Mouse (Mus musculus) lung, postnatal 36 days (tissue): ENCODE measurements around the gene Wfdc3.

Experiments used
- DNase-seq: peaks from one replicate; pipeline ENCODE4 v3.0.0; 2022; ENCODE audit warnings: mixed read lengths

The Wfdc3 gene

DNA sequence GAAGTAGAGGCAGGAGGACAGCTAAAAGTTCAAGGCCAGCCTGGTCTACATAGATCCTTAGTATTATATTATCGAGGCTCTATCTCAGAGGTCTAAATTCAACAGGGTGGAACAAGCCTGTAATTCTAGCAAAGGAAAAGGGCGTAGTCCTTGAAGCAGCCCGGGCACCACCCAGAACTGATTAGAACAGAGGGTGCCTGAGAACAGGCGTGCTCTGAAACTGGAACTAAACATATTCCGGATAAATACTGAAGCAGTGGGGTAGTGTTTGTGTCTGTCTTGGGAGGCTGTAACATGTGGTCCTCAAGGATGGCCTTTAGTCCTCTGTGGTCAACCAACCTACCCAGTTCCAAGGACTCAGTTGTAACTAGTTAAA, 28.2 kb upstream of the Wfdc3 start:
- peak; percentile 54 for DNase-seq

DNA sequence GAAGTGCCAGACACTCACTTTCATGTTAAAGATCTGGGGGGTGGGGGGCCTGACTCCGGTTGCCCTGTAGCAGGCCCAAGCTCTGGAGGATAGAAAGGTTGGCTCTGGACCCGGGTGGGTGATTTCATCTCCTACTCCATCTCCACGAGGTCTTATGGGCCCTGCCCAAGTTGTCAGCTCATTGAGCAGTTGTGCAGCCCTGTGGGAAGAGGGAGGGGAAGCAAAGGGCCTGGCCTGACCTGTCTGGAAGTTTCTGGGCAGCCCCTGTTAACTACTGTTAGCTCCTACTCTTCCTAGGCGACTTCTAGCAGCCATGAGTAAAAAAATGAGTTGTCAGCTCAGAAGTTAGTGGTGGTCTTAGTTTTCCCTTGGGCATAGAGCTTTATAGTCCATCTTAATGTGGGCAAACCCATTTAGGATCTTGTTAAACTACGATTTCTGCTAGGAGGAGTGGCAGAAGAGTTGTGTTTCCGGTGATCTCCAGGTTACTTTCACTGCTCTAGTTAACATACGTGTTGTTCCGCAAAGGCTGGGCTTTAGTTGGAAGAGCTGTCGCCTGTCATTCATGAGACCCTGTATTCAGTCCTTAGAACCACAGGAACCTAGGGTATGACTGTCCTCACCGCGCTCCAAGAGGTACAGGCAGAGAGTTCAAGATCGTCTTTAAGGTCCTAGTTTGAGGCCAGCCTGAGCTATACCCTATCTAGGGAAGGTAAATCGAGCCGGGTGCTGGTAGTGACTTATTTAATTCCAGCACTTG, 27.7 kb upstream of the Wfdc3 start:
- no peak for DNase-seq

DNA sequence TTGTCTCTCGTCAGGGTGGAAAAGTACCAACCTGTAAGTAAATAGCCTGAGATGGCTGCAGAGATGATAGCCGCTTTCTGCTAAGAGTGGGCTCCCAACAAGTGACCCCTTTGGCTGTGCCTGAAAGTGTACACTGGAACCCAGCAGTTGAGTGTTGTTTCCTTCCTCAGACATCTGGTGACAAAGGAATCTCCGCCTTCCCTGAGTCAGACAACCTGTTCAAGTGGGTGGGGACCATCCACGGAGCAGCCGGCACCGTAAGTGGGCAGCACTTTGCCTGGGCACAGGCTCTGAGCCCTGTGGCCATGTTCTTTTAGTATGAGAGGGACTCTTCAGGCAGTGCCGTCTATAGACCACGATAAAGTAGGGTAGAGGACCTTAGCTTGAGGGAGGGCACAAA, 25.4 kb upstream of the Wfdc3 start:
- no peak for DNase-seq

DNA sequence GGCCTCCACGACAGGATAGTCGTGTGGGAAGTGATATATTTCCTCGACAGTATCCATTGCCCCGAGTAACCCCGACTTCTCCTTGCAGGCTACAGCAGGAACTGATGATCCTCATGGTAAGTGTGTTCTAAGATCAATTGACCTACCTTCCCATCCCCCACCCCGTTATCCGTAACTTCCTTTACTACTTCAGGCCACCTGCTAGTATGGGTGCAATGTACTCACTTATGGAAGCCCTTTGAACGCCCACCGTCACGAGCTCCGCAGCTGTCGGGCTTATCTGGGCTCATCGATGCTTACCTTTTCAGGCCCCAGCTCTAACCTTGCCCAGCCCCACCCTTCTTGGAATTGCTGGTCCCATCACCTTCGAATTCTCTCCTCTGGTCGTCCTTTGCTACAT, 24.5 kb upstream of the Wfdc3 start:
- no peak for DNase-seq

DNA sequence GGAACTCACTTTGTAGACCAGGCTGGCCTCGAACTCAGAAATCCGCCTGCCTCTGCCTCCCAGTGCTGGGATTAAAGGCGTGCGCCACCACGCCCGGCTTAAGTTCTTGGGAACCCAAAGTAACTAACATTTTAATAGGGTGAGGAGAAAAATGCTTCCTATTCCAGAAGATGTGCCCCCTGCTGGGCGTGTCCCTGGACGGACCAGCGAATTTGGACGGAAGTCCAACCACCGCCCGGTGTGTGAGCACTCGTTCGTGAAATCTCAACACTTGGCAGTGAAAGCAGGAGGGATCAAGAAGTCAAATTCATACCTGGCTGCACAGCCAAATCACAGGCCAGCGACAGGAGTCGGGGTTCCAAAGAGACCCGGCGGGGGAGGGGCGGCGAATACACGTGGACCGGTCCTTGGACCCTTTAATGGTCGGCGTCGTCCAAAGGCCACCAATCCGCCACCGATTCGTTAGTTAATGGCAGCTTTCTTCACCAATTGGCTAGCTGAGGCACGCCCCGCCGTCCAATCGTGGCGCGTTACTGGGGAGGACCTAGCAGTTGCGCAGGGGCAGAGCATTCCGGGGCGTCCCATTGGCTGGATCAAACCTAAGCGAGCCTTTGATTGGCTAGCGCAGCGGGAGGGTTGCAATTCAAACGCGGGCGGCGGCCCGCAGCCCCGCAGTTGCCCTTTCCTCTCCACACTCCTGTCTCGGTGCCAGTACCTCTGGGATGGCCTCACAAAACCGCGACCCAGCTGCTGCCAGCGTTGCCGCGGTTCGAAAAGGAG, 23.7 kb upstream of the Wfdc3 start, which contains the start of gene Ube2c:
Gene Ube2c, plus strand, starts transcription at position 641 of the 780 bp plus-strand sequence.
- peak; percentile 99 for DNase-seq

DNA sequence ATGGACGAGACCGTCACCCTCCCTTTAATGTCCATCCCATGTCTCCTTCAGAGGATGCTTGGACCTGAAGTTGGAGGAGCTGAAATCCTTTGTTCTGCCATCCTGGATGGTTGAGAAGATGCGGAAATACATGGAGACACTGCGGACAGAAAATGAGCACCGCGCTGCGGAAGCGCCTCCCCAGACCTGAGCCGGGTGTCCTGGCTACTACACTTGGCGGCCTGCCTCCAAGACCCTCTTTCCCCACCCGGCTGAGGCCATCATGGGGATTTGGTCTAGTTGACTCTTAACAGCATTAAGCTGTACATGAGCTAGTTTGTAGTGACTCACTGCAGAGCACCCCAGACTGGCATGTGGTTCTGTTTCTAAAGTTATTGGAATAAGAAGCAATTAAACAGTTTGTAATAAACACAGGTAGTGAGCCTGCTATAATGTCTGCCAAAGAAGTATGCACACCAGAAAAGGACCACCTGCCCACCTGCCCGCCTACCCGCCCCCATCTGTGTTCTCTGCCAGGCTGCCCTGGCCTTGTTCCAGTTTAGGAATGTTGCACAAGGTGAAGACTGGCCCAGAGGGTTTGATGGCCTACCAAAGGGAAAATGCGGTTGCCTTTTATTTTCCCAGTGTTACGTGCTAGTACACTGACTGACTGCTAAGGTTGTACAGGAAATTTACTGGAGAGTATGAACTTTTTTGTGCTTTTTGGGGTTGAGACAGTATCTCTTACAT, 22.2 kb upstream of the Wfdc3 start:
- DNase-seq = no peak

DNA sequence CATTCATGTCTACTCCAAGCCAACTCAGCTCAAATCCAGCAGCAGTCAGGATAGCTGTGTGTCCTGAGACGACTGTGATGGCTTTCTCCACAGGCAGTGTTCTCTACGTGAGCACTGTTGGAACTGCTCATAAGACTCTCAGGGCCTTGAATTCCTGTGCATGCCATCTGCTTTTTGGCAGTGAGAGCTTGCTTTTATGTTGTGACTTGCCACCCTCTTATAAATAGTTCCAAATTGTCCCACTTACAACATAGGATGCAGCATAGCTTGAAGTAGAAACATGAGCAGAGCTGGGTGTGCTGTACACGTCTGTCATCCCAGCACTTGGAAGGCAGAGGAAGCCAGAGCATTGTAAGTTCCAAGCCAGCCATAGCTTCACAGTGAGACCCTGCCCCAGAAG, 20.1 kb upstream of the Wfdc3 start:
- DNase-seq = no peak

DNA sequence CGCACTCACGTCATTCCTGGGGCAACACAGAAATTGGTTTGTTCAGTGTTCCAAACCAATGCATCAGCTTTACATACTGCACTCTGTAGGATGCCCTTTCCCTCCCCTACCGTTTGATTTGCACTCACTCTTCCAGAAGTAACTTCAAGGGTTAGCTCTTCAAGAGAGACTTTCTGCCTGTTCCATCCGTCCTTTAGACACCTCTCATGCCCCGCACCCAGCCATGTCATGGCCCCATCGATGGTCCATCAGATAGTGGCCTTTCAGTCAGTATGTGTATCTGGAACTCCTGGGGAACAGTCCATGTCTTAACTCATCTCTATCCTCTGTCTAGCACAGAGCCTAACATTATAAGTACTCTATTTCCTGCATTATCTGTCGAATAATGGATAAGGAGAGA, 16.9 kb upstream of the Wfdc3 start:
- DNase-seq = no peak

DNA sequence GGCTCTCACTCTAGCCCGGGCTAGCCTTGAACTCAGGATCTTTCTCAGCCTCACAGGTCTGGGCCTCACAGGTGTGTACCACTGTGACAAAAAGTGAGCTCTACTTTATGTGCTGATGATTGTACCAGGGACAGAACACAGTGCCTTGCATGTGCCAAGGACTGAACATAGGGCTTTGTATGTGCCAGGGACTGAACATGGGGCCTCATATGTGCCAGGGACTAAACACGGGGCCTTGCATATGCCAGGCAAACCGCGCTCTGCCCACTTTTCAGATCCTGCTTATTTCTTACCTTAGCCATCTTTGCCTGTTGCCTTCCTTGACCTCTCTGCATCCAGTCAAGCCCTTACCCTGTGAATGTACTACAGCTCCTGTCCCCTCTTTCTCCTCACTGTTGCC, 16.2 kb upstream of the Wfdc3 start:
- DNase-seq = no peak

DNA sequence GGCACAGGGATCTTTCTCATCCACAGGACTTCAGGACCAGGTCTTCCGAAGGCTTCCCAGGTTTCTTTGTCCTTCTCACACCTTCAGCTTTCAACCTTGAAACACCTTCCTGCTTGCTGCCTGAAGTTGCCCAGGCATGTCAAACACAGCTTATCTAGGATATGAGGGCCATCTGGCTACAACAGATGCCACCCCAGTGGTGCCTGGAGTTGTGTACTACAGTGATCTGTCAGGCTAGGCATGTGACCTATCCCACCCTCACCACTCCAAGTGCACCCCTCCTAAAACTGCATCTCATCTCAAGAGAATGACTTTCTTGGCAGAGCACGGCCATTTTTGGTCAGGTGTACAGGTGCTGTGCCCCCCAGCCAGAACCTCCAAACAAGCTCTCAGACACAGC, 15.8 kb upstream of the Wfdc3 start:
- no peak for DNase-seq

DNA sequence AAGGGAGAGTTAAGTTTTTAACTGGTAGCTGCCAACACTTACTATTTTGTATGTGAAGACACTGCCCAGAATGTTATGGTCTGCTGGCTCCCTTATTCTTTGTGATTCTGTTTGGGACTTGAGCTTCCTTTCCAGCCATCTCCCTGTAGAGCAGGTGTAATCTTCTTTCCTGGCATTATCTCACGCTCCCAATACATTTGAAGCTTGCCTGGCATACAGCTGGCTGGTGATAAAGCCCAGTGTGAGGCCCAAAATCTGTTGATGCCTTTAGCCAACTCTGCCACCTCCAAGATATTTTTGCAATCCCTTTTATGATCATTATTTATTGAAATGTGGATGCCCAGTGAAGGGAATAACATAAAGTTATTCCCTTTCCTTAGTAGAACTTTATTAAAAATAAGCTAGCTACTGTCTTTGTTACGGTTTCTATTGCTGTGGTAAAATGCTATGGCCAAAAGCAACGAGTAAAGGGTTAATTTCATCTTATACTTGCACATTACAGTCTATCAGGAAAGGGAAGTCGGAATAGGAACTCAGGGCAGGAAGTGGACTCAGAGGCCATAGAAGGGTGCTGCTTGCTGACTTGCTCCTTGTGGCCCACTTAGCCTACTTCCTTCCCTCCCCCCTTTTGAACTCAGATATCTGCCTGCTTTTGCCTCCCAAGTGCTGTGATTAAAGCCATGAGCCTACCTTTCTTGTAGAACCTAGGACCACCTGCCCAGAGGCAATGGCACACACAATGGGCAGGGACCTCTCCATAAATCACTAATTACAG, 14.5 kb upstream of the Wfdc3 start:
- no peak for DNase-seq

DNA sequence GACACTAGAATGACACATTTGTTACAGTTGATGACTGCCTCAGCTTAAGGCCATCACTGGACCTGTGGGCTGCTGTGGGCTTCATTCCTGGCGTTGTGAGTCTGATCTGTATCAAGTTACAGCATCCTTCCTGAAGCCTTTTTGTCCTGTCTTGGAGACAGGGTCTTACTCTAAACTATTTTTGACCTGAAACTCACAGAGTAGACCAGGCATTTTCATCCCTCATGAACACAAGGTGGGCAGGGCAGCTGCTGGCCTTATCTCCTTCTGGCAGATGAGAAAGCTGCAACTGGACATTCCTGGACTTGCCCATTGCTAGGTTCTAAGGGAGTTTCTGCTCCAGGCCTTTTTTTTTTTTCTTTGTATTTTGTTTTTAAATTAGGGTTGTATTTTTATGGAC, 13.0 kb upstream of the Wfdc3 start:
- DNase-seq = no peak

DNA sequence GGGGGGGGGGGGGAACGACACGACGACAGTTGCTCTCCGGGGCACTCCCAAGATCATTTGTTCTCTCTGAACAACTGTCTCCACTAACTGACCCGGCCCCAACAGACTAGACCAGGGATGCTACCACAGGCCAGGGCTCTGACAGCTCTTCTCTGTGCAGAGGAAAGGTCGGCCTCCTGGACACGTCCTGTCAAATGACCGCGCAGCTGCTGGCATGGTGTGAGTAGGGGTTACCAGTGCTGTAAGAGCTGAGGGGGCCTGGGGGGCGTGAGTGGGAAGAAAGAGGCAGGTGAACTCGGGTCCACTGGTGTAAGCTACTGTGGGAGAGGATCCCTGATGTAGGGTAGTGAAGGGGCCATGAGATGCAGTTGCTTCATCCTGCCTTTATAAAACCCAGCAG, 12.1 kb upstream of the Wfdc3 start:
- no peak for DNase-seq

DNA sequence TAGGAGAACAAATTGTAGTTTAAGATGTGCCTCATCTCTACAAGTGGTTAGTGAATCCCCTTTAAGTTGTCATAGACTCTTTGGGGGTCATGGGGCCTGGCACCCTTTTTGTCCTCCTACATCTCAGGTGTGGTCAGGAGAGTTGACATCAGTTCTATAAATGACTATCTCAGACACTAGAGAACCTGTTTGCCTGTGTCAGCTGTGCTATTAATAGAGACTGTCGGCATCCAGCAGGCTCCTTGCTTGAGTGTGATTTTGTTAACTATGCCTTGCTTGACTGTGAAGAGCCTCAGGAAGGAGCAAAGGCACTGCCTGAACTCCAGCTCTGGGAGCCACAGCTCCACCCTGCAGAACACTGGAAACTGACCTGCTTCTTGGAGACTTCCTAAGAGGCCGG, 9.1 kb upstream of the Wfdc3 start:
- DNase-seq = no peak

DNA sequence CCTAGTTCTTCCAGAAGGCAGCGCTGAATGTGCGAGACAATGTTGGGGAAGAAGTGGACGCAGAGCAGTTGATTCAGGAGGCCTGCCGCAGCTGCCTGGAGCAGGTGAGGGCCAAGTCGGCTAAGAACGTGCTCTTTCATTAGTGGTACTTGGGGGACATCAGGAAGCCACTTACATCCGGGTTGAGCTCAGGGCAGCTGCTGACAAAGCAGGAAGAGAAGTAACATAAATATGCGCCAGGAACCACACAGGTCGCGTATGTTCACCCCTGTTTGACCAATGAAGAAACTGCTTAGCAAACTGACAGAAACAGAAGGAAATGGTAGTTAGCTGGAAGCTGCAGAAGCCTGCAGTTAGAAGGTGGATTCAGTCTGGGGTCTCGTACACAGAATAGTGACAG, 8.4 kb upstream of the Wfdc3 start:
- DNase-seq = no peak

DNA sequence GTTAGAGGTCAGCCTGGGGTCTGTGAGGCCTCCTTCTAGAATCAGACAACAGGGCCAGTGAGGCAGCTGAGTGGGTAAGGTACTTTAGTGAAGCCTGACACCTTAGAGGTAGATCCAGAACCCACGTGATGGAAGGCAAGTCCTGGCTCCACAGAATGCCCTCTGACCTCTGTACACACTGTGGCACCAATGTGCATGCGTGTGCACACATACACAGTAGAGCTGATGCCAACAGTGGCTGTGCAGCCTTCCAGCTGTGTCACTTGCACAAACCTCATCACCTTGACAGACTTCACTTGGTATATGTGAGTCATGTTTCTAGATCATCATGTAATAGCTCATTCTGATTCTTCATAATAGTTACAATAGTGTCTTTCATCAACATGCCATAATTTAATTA, 6.7 kb upstream of the Wfdc3 start:
- DNase-seq = no peak

DNA sequence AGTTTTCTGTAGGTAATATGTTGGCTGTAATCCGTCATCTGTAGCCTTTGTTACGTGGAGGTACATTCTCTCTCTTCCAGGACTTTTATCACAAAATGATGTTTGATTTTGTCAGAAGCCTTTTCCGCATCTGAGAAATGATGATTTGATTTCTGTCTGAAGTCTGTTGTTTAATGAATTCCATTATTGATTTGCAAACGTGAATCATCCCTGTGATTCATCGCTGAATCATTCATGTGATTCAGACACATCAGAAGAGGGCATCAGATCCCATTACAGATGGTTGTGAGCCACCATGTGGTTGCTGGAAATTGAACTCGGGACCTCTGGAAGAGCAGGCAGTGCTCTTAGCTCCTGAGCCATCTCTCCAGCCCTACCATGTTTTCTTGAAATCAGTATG, 3.3 kb upstream of the Wfdc3 start:
- DNase-seq = no peak

DNA sequence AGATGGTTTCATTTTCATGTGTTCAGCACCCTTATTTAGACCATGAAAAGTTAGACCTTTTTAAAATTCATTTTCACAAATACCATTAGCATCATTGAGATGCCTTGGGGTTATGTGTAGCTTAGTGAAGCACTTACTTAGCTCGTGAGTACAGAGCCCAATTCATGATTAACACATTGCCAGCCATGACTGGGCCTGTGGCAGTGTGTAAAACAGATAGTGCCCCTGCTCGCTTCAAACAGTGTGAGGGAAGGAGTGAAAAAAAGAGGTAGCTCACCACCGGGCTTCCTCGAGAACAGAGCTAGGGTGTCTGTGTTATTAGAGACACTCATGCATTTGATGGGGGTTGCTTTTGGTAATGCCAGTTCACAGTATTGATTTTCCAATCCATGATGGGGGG, 2.5 kb upstream of the Wfdc3 start:
- no peak for DNase-seq

DNA sequence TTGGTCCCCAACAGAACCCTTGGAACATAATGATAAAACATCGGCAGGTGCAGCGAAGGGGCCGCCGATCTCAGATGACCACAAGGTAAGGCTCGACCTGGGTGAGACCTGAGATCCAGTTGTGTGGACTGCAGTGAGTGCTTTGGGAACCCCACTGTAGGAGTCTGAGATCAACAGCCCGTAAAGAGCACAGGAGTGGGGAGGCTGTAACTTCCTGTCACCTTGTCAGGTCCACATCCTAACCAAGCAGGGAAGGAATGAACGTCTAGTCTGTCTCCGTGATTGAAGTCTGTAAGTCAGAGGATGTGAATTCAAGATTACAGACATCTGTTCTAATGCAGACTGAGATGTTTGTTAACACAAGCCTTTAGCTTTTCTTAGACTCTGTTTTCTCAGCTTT, 962 bp upstream of the Wfdc3 start:
- DNase-seq = no peak

DNA sequence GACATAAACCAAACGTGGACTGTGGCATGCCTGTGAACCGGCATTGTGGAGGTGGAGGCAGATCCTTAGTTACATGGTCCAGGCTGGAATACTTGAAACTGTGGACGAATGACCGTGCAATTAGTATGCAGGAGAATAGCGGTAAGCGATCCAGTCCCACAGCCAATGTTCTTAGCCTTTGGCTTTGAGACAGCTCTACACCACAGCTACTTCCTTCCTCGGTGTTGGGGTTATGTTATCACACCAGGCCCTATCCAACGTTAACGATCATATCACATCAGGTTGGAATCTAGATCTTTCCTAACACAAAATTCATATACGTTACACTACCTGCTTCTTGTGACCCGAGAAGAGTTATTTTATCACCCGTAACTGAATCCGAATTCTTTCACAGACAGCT, 744 bp downstream of the Wfdc3 start:
- DNase-seq = no peak

DNA sequence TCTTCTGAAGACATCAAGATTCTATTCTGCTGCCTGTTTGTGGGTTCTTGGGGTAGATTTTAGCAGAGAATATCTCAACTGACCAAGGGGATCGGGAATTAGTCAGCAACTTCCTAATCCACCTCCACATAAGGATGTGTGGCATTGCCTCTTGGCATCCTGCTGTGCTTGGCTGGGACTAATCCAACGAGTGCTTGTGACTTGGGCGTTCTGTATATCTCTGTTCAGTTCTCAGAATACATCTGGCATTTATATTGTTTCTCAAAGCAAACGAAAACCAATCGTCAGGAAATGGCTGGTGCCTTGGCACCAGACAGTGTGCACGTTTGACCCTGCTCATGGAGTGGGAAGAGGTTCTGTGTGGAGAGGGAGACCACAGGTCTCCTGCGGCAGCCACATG, 5.9 kb downstream of the Wfdc3 start:
- no peak for DNase-seq

DNA sequence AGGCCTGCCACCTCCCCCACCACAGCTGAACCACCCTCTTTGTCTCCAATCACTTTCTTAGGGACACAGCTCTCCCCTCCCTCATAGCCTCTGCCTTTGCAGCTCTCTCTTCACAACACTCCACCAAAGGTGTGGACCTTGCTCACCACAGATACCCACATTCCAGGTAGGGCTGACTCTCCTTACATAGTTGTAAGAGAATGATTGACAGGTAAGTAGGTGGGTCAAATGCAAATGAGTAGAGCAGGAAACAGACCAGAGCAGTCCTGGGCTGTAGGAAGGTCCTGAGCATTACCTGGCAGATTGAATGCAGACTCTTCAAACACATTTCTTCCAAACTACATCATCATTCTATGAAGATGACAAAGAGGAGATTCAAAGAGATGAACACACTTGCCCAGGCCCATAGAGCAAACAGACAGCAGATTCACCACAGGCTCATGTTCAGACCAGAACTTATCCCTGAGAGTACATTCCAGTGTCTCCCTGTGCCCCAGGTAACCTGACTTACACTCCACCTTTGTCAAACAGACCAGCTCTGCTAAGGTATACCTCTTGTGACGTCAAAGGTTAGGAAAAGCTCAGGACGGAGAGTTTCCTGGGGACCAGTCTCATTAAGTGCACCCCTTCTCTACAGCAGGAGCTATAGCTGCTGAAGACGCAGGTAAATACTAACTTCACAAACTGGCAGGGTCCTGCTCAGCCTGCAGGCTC, 8.2 kb downstream of the Wfdc3 start:
- no peak for DNase-seq

DNA sequence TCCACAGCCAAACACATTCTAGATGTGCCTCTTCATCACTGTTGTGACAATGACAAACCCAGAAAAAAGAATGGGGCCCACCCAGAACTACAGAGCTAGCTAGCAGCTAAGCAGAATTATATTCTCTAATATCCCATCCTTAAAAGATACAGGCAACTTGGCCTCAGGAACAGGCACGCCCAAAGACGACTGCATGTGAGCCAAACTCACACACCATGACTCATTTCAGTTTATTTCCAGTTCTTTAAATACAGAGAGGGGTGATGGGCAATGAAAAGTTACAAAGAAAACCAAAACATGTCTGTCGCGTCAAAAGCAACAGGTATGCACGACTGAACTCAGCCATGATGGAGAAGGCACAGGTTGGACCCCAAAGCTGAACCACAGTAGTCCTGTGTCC, 10.3 kb downstream of the Wfdc3 start:
- DNase-seq = no peak
